Mouse (Mus musculus) layer of hippocampus, postnatal 36 days (tissue): Measurements from ENCODE around the gene Crybb2. TPM values are rescaled to one million over a fixed set of nuclear protein-coding genes. Genes with fewer than 3 reads are reported as not detected.

ENCODE experiments used
- DNase-seq, 2 experiments: peaks; one replicate each; pipeline ENCODE4 v3.0.0; 2022
- total RNA-seq, 2 experiments: library from RNA; stranded (reverse); gene quantifications; 2 replicates each; pipeline ENCODE4 v1.2.3; 2021

Gene Crybb2
- total RNA-seq, 2 experiments from 2014 or later, result not detected

DNA sequence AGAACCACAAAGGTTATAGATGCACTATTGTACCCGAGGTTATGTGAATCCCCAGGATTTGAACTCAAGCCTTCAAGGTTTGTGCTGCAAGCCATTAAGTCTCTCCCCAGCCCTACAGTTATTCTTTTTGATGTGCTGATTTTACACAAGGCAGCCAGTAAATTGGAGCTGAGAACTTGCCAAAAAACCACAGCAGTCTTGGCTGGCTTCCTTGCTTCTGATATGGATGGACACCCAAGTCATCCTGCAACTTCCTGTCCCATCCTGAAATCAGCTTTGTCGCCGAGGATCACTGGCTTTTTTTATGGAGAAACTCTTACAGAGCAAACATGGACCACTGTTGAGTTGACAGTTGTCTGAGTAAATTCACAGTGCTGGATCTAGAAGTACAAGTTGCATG lies 39.8 kb downstream of the Crybb2 start:
- no peak for DNase-seq

DNA sequence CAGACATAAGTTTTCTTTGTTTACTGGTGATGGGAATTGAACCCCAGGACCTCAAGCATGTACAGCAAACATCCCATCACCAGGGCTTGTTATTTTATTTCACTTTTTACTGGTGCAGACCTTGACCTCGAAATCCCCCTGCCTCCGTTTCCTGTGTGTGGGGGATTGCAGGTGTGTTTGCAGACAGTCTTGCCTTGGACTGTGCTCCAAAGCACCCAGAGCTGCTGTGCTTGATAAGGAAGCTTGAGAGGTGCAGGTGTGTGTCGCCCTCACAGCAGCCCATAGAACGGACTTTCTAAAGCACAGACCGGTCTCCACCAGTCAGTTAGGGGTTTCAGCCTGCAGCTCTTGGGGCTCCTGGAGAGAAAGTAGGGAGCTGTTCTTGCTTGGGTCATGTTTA lies 43.2 kb downstream of the Crybb2 start:
- no peak for DNase-seq

DNA sequence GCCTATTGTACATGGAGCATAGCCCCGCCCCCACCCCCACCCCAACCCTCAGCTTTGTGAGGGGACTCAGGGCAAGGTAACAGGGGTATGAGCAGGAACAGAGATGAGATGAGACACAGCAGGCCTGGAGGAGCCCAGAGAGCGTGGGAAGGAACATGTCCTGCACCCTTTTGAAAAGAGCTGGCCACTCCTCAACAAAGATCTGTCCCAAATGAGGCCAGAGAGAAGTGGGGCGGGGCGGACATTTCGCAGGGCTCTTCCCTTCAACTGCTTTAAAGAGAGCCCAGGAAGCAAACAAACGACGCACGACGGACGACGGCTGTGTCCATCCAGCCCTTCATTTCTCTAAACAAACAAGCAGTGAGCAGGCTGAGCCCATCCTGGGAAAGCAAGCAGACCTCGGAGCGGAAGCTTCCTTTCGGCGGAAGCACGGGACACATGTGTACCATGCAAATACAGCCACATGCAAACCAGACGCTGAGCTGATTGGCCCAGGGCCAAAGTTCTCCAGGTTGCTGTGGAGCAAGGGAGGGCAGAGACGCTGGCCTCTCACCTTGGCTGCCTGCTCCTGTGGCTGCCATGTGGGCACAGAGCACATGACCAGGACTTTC lies 45.7 kb downstream of the Crybb2 start:
- no peak for DNase-seq

DNA sequence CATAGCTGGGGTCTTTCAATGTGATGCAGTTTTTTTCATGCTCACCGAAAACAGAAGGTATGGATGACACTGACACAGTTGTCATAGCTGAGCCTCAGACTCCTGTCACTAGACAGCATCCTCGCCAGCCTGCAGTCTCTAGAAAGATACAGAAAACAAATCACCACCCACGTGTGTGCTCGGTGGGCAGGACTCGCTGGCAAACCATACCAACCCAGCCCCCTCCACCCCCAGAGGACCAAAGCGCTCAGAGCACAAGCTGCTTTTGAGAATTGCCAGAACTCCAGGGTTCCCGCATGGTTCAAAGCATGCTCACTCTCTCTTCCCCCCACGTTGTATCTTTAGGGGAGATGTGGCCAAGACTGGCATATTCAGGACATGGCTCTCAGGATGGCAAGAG lies 51.7 kb downstream of the Crybb2 start:
- DNase-seq, result peak; percentile 76 to 79

DNA sequence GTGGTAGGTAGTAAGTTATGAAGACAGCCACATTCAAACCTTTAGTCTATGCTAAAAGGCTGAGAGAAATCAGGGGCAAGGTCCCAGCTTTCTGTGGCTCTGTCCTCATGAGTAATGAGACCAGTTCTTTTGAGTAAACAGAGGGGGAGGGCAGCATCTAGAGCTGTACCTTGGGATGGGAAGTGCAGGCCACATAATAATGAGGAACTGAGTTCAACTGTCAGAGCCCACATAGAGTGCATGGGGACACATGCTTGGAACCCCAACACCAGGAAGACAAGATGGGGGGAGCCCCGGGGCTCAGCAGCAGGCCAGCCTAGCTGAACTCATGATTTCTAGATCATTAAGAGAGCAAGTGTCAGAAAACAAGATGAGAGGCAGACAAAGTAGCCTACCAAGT lies 52.9 kb downstream of the Crybb2 start:
- no peak for DNase-seq

DNA sequence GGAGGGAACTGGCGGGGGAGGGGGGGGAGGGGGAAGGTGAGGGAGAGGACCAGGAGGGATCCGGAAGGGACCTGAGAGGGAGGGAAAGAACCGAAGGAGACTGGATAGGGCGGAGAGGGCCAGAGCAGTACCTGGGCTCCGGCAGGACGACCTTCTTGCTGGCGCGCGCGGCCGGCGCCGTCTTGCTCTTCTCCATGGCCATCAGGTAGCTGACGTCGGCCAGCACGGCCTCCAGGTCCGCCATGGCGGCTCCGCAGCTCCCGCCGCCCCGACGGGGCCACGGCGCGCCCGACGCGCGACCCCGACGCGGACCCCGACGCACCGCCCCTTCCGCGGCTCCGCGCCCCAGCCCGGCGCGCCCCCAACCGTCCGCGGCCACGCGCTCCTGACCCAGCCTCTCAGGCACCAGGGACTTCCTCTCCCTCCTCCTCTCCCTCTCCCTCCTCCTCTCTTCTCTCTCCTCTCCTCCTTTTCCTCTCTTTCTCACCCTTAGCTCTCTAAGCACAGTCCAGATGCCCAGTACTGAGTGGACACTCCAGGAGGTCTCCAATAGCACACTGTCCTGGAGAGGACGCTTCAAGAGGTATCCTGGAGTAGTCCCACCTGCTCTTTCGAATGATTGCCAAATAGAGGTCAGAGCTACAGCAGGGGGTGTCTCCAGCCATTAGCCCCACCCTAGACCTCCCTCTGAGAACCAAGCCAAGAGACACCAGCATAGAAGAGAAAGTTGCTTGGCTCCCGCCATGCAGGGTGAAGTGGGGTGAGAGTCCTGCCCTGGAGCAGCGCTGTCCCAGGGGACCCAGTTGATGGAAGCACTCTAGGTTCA lies 54.5 kb downstream of the Crybb2 start, which contains the start of gene Grk3:
Gene Grk3, minus strand, starts transcription at position 556 of the 826 bp plus-strand sequence.
- peak; percentile 72 to 75 for DNase-seq

DNA sequence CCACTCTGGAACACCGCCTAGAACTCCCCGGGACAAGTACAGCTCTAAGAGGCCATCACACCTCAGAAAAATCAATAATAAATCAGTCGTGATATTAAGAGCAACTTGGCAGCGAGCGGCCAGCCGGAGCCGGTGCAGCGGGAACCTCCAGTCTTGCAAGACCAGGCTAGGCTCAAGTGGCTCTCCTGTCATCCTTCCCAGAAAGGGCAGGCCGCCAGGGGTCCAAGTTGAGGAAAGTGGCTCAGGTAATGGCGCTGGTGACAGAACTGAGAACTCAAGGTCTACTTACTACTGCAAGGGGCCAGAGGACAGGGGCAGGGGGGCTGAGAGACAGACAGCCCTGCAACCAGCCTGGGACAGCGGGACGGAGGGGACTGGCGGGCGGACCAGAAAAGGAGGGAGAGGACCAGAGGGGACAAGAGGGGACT lies 55.1 kb downstream of the Crybb2 start:
- DNase-seq, result peak in 1 of 2 experiments; percentile 34

DNA sequence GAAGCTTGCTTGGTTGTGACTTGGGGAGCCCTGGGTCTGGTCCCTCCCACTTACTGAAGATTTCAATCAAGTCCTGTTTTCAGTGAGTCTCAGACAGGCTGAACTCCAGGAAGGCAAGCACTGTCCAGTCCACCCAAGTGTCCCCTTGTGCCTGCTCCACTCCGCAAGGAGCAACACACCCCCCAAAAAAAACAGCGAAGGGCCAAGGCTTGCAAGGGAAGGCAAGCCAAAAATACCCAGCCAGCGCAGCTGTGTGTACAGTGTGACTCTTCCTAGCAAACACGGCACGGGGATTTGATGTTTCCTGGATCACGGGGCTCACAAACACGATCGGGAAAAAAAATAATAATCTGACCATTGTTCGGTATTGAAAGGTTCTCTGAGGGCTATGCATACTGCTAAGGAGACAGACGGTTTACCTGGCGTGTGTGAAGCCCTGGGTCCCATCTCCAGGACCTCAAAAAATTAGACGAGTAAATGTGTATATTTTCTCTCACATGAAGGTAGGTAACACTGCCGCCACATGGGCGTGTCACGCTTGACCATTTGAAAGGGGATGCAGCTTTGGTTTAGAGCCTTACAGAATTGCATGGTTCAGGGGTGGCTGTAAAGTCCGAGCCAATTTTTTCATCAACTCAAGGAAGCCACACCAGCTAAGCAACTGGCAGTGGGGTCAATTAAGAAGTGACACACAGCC lies 55.7 kb downstream of the Crybb2 start:
- DNase-seq, result no peak

DNA sequence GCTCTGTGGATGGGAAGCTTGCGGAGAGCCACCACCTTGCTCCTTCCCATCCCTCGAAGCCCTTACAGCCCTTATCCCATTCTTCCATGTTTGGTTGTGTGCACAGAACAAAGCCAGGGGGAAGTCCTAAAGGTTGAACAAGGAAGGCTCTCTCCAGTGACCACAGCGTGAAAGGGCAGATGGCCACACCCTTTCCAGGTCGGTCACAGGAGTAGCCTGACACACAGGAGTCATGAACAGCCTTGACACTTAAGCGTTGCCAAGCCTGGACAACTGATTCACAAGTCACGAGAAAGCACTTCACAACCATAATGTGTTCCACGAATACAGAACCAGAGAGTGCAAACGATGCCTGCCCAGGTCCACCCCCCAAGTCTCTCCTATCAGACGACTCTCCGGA lies 58.0 kb downstream of the Crybb2 start:
- no peak for DNase-seq

DNA sequence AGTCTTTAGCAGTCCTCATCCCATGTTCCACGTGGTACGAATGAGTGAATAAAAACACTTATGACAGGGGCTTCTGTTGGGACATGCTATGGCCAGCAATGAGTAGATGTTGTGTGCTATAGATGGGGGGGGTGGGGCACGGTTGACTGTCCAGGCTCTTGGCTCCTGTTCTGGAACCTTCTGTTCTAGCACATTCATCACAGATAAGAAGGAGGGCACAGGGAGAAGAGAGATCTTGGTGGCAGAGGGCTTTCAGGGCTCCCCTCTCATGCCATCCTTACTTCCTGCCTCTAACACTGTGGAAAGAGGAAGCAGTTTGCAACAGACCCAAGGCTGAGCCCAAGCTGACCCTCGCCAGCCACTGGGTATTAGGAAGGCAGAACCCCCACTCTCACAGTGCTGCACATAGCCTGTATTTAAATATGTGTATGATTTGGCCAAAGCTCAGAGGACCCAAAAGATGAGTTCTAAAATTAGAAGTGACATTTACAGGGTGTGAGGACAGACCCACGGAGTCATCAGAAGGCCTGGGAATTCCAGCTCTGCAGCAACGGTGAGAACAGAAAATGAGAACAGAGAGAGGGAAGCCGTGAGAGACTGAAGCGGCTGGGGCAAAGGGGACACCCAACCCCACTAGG lies 60.6 kb downstream of the Crybb2 start:
- no peak for DNase-seq

DNA sequence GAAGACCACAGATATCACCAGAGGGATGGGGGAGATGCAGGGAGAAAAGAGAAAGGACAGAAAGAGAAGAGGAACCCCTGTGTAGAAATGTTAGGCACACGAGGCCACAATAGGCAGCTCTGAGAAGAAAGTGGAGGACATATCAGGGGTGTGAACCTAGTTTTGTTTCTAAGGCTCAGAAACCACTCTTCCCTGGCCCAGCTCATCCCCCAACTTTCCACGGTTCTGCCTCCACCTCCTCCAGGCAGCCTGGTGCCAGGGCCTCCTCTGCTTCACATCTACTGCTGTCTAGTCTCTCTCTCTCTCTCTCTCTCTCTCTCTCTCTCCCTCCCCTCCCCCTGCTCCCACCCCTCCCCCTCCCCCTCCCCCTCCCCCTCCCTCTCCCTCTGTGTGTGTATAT lies 61.4 kb downstream of the Crybb2 start:
- DNase-seq, result no peak

Other genes starting within 250 kb of the Crybb2 start
- 1 to 10 TPM; 1.1 to 1.4 TPM for gene Myo18b, start 173.8 kb downstream of the Crybb2 start, total RNA-seq
- gene Grk3, start 54.3 kb downstream of the Crybb2 start, total RNA-seq, result 10 to 100 TPM; 74.5 to 80.8 TPM
- 1 to 10 TPM; 1.6 to 3.3 TPM for gene Crybb3, start 11.5 kb upstream of the Crybb2 start, total RNA-seq
- 10 to 100 TPM; 62.4 to 66.1 TPM for gene 2900026A02Rik, start 151.1 kb upstream of the Crybb2 start, total RNA-seq
- not detected for gene Tmem211, start 156.8 kb upstream of the Crybb2 start, total RNA-seq
- 10 to 100 TPM; 86.9 to 88.3 TPM for gene Sgsm1, start 240.7 kb upstream of the Crybb2 start, total RNA-seq